Mouse (Mus musculus) megakaryocyte, embryonic 14.5 days (primary cell): ENCODE data around the gene Zbtb34. TPM values are rescaled to one million over a fixed set of nuclear protein-coding genes. Genes with fewer than 3 reads are reported as not detected.

Source experiments
- H3K27me3 ChIP-seq: replicated peaks from 2 replicates; pipeline ENCODE3; 2012; ENCODE audit warnings: inconsistent platforms
- H3K36me3 ChIP-seq: replicated peaks from 2 replicates; pipeline ENCODE3; 2012; ENCODE audit warnings: low read length, inconsistent platforms, mixed read lengths
- H3K4me1 ChIP-seq: 2 replicates; pipeline ENCODE4 v1.6.1; 2012; ENCODE audit warnings: inconsistent platforms
- H3K4me3 ChIP-seq: replicated peaks from 2 replicates; pipeline ENCODE3; 2012; ENCODE audit warnings: moderate library complexity, mild to moderate bottlenecking, inconsistent platforms
- H3K9me3 ChIP-seq: 2 replicates; pipeline ENCODE4 v1.6.1; 2012; ENCODE audit warnings: inconsistent platforms
- FLI1 ChIP-seq: IDR thresholded peaks from 2 replicates; pipeline ENCODE4 v1.6.1; 2012; ENCODE audit warnings: low read length, inconsistent platforms, mixed read lengths
- GATA1 ChIP-seq: IDR thresholded peaks from 3 replicates; pipeline ENCODE4 v1.6.1; 2012; ENCODE audit warnings: mixed read lengths, low read length, inconsistent platforms, borderline replicate concordance
- polyA plus RNA-seq: library from polyadenylated mRNA; stranded (reverse); fragments of >175 nt; gene quantifications from 2 replicates; pipeline ENCODE4 v1.2.3, GENCODE M21; 2012; ENCODE audit warnings: low replicate concordance; ENCODE audit not compliant: insufficient read depth

Zbtb34 gene
- polyA plus RNA-seq, 1 experiment = 1.6 TPM

- H3K4me1 ChIP-seq = peaks cover 34% of the 10 kb centered on the region
- TF ChIP-seq FLI1 (no peak), GATA1 (no peak)
- peaks cover 73% of the 10 kb centered on the region for H3K36me3 ChIP-seq
- H3K9me3 ChIP-seq = no peaks in the 10 kb centered on the region
- H3K4me3 ChIP-seq = no peak overlapping the region
- H3K27me3 ChIP-seq = no peaks in the 10 kb centered on the region
Measured at GRCm38 (mm10) chr2:33449119-33449873, 18.2 kb upstream of the Zbtb34 start.

DNA sequence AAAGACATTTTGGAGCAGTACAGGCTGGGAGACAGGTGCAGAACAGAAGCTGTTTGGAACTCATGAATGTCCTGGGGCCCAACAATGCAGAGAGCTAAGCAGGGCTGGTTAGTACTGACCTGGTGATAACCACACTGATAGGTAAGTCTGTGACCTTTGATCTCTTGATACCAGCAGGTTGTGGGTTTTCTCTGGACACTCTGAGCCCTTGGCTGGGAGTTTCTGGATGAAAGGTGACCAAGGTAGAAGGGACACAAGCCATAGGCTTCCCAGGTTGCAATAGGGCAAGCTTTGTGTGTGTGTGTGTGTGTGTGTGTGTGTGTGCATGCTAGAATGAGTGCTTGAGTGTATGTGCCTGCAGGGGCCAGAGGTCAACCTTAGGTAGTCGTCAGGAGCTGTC is 15.7 kb upstream of the Zbtb34 start:
- H3K9me3 ChIP-seq = no peaks in the 10 kb centered on the region

GRCm38 (mm10) chr2:33445741-33446140 is 14.6 kb upstream of the Zbtb34 start:
- TF ChIP-seq FLI1 (no peak), GATA1 (no peak)
- Histone ChIP-seq H3K4me3 (no peak overlapping the region), H3K27me3 (peaks cover 4% of the 10 kb centered on the region)

More for the DNA sequence above, 15.7 kb upstream of the Zbtb34 start:
- no peak overlapping the region for H3K4me3 ChIP-seq
- peaks cover 48% of the 10 kb centered on the region for H3K36me3 ChIP-seq
- TF ChIP-seq FLI1 (no peak), GATA1 (no peak)
- H3K4me1 ChIP-seq = peaks cover 10% of the 10 kb centered on the region; the same call in 1 of the 2 replicates
- no peaks in the 10 kb centered on the region for H3K27me3 ChIP-seq

DNA sequence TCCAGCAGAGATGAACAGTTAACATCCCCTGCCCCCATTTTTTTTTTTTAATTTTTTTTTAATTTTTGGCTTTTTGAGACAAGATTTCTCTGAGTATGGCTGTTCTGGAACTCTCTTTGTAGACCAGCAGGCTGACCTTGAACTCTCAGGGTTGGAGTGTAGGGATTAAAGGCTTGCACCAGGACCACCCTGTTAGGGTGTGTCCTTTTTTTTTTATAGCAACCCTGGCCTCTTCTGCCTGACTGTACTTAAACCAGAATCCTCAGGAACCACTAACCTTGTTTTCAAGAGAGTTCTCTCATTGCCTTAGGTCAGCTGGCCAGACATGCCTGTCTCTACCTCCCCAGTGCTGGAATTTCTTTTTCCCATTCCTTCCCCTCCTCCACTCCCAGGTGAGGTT is 13.7 kb upstream of the Zbtb34 start:
- peaks cover 28% of the 10 kb centered on the region for H3K36me3 ChIP-seq
- no peak overlapping the region for H3K4me3 ChIP-seq
- H3K9me3 ChIP-seq = no peaks in the 10 kb centered on the region
- H3K4me1 ChIP-seq = peaks cover 9% of the 10 kb centered on the region
- peaks cover 12% of the 10 kb centered on the region for H3K27me3 ChIP-seq
- no peak for TF ChIP-seq FLI1
- TF ChIP-seq GATA1 = no peak

More at GRCm38 (mm10) chr2:33445741-33446140, 14.6 kb upstream of the Zbtb34 start:
- Histone ChIP-seq H3K4me1 (peaks cover under 1% of the 10 kb centered on the region; the same call in 1 of the 2 replicates), H3K36me3 (peaks cover 37% of the 10 kb centered on the region), H3K9me3 (no peaks in the 10 kb centered on the region)

DNA sequence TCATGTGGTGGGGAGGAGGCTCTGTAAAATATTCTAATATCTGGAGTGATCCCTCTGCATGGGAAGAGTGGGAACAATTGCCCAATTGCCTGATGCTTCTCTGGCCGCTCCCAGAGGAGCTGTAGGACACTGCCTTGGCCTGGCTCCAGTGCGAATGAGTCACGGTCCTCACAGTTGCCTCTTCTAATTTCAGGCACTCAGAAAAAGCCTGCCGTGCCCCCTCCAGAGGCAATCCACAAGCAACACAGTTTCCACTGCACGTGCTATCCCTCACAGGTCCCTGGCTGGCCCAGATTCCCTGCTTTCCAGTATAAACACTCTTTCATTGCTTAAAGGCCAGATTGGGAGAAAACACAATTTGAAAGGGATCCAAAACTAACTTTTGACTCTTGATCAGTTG is 13.2 kb upstream of the Zbtb34 start:
- TF ChIP-seq FLI1 = no peak
- TF ChIP-seq GATA1 = no peak
- H3K4me1 ChIP-seq = peaks cover 14% of the 10 kb centered on the region
- H3K36me3 ChIP-seq = peaks cover 23% of the 10 kb centered on the region
- H3K27me3 ChIP-seq = peaks cover 17% of the 10 kb centered on the region
- H3K9me3 ChIP-seq = no peaks in the 10 kb centered on the region
- no peak overlapping the region for H3K4me3 ChIP-seq

GRCm38 (mm10) chr2:33442701-33443100 is 11.6 kb upstream of the Zbtb34 start:
- peaks cover 10% of the 10 kb centered on the region for H3K36me3 ChIP-seq
- H3K9me3 ChIP-seq = no peaks in the 10 kb centered on the region
- peaks cover 16% of the 10 kb centered on the region for H3K4me1 ChIP-seq
- H3K4me3 ChIP-seq = no peak overlapping the region
- peaks cover 28% of the 10 kb centered on the region for H3K27me3 ChIP-seq
- TF ChIP-seq FLI1 (no peak), GATA1 (no peak)

DNA sequence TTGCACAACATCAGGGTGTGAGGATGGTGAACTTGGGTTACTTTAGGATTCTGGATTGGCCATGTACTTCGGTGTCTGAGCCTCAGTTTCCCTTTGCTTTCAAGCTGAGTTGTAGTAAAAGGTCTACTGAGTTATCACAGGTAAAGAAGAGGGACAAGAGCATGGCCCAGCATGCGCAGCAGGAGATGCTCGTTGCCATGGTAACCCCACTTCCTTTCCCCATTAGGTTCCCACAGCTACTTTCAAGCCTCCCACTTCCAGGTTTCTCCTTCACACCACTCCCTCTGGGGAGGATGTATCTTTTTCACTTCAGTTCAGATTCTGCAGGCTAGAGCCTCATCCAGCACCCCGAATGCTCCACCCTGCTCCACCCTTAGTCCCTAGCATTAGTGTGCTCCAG is 9.8 kb upstream of the Zbtb34 start:
- peaks cover 43% of the 10 kb centered on the region for H3K27me3 ChIP-seq
- no peaks in the 10 kb centered on the region for H3K36me3 ChIP-seq
- no peak overlapping the region for H3K4me3 ChIP-seq
- no peak for TF ChIP-seq GATA1
- TF ChIP-seq FLI1 = no peak
- peaks cover 27% of the 10 kb centered on the region for H3K4me1 ChIP-seq
- no peaks in the 10 kb centered on the region for H3K9me3 ChIP-seq

GRCm38 (mm10) chr2:33439980-33440670 is 9.0 kb upstream of the Zbtb34 start:
- TF ChIP-seq FLI1 (no peak), GATA1 (no peak)

GRCm38 (mm10) chr2:33439471-33439881 is 8.4 kb upstream of the Zbtb34 start:
- TF ChIP-seq GATA1 = no peak
- no peak for TF ChIP-seq FLI1
- H3K36me3 ChIP-seq = no peaks in the 10 kb centered on the region
- no peak overlapping the region for H3K4me3 ChIP-seq
- no peaks in the 10 kb centered on the region for H3K9me3 ChIP-seq
- peaks cover 41% of the 10 kb centered on the region for H3K4me1 ChIP-seq
- H3K27me3 ChIP-seq = peaks cover 51% of the 10 kb centered on the region

More at GRCm38 (mm10) chr2:33439980-33440670, 9.0 kb upstream of the Zbtb34 start:
- Histone ChIP-seq H3K27me3 (peaks cover 49% of the 10 kb centered on the region), H3K4me3 (no peak overlapping the region), H3K4me1 (peaks cover 35% of the 10 kb centered on the region), H3K36me3 (no peaks in the 10 kb centered on the region), H3K9me3 (no peaks in the 10 kb centered on the region)

GRCm38 (mm10) chr2:33438377-33438776 is 7.3 kb upstream of the Zbtb34 start:
- TF ChIP-seq FLI1 (no peak), GATA1 (no peak)
- no peak overlapping the region for H3K4me3 ChIP-seq
- H3K9me3 ChIP-seq = no peaks in the 10 kb centered on the region
- H3K4me1 ChIP-seq = peaks cover 41% of the 10 kb centered on the region
- H3K36me3 ChIP-seq = no peaks in the 10 kb centered on the region
- peaks cover 51% of the 10 kb centered on the region for H3K27me3 ChIP-seq
